Comparison of ENCODE assay signal across 18 mouse cellular contexts in the genomic region with DNA sequence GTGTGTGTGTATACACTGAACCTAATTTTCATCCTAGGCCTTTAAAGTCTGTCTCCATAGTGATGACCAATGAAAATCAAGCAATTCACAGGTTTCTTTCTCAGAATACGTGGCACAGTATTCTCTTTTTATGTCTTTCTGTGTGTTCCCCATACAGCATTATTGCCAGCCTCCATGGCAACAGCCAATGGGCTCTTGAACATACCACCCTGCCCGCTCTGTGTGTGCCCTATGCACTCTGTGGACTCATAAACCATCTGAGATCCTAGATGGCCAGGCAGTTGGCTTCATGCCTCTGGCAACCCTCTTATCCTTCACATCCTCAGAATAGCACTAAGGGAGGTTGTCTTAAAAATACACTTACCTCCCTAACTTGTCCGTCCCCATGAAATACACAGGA. TPM values are rescaled to one million over a fixed set of nuclear protein-coding genes. Genes with fewer than 3 reads are reported as not detected.
DNase-seq lines count a peak whose midpoint lies in the region; ATAC-seq and TF ChIP-seq lines count a peak whose summit lies in the region.
"Had no signal": no experiment of that assay in that cellular context is flagged by ENCODE, and none has a peak within 500 bp of the region (broad histone marks: within the 10 kb centered on the region; RNA-seq: fewer than 3 reads in every experiment).

No protein-coding gene starts in this region.

- ATAC-seq in forebrain, postnatal 0 days: peak; percentile 25; the same call in 1 of the 2 replicates
- ATAC-seq in forebrain, embryonic 16.5 days: no peak
- ATAC-seq in neural tube, embryonic 12.5 days (ENCODE audit: low FRiP score, low read depth): peak; percentile 74
- 0 out of 2 replicates have a peak, but pooled peaks have one; percentile 59 for ATAC-seq in neural tube, embryonic 13.5 days (ENCODE audit: low read depth)
- ATAC-seq in neural tube, embryonic 15.5 days (ENCODE audit: low FRiP score): 0 out of 2 replicates have a peak, but pooled peaks have one; percentile 35
- ATAC-seq: forebrain, embryonic 14.5 days had no signal

- H3K4me2 ChIP-seq in forebrain, postnatal 0 days (ENCODE audit: low read depth): no peak overlapping the region
- no peak overlapping the region for H3K4me2 ChIP-seq in forebrain, embryonic 16.5 days (ENCODE audit: low read length)
- no peak overlapping the region for H3K4me2 ChIP-seq in neural tube, embryonic 12.5 days (replicated peaks)
- no peak overlapping the region for H3K4me2 ChIP-seq in neural tube, embryonic 13.5 days
- H3K4me2 ChIP-seq in neural tube, embryonic 15.5 days: no peak overlapping the region
- H3K4me2 ChIP-seq: embryonic facial prominence, embryonic 12.5 days had no signal

- DNase-seq in forebrain, postnatal 0 days: no peak
- no peak for DNase-seq in kidney, postnatal 36 days
- DNase-seq in right cerebral cortex, postnatal 14 days: no peak
- DNase-seq: adrenal gland, adult 8-10 months; adrenal gland, postnatal 14 days; adrenal gland, postnatal 36 days; cerebellum, adult 11-12 months; cerebellum, adult 2 months; cerebellum, adult 9-10 months; cerebellum, postnatal 10 days; cerebellum, postnatal 25 days had no signal

- H3K9me3 ChIP-seq in forebrain, postnatal 0 days (ENCODE audit: low read length): no peaks in the 10 kb centered on the region
- H3K9me3 ChIP-seq in forebrain, embryonic 16.5 days (ENCODE audit: control insufficient read depth, low read length): no peaks in the 10 kb centered on the region
- no peaks in the 10 kb centered on the region for H3K9me3 ChIP-seq in neural tube, embryonic 12.5 days
- no peaks in the 10 kb centered on the region for H3K9me3 ChIP-seq in neural tube, embryonic 13.5 days
- H3K9me3 ChIP-seq in neural tube, embryonic 15.5 days (replicated peaks): no peaks in the 10 kb centered on the region
- H3K9me3 ChIP-seq: embryonic facial prominence, embryonic 10.5 days; embryonic facial prominence, embryonic 12.5 days had no signal

- no peaks in the 10 kb centered on the region for H3K36me3 ChIP-seq in forebrain, postnatal 0 days (ENCODE audit: insufficient read depth)
- no peaks in the 10 kb centered on the region for H3K36me3 ChIP-seq in forebrain, embryonic 16.5 days (ENCODE audit: control insufficient read depth, insufficient read depth)
- H3K36me3 ChIP-seq in neural tube, embryonic 12.5 days: no peaks in the 10 kb centered on the region
- H3K36me3 ChIP-seq in neural tube, embryonic 13.5 days: no peaks in the 10 kb centered on the region
- H3K36me3 ChIP-seq in neural tube, embryonic 15.5 days: no peaks in the 10 kb centered on the region
- H3K36me3 ChIP-seq: embryonic facial prominence, embryonic 10.5 days; embryonic facial prominence, embryonic 12.5 days had no signal

- H3K27ac ChIP-seq in forebrain, postnatal 0 days (ENCODE audit: low read depth, low read length): no peak overlapping the region
- no peak overlapping the region for H3K27ac ChIP-seq in forebrain, embryonic 16.5 days (ENCODE audit: low read length)
- no peak overlapping the region for H3K27ac ChIP-seq in neural tube, embryonic 12.5 days
- no peak overlapping the region for H3K27ac ChIP-seq in neural tube, embryonic 13.5 days (replicated peaks)
- no peak overlapping the region for H3K27ac ChIP-seq in neural tube, embryonic 15.5 days (replicated peaks)
- H3K27ac ChIP-seq: embryonic facial prominence, embryonic 10.5 days; embryonic facial prominence, embryonic 12.5 days had no signal

- no peak overlapping the region for H3K9ac ChIP-seq in forebrain, postnatal 0 days
- no peak overlapping the region for H3K9ac ChIP-seq in forebrain, embryonic 16.5 days (replicated peaks; ENCODE audit: low read depth, low read length)
- no peak overlapping the region for H3K9ac ChIP-seq in neural tube, embryonic 12.5 days
- no peak overlapping the region for H3K9ac ChIP-seq in neural tube, embryonic 13.5 days
- no peak overlapping the region for H3K9ac ChIP-seq in neural tube, embryonic 15.5 days (replicated peaks)
- H3K9ac ChIP-seq: embryonic facial prominence, embryonic 12.5 days had no signal

- TF ChIP-seq CTCF in forebrain, postnatal 0 days (IDR thresholded peaks at IDR 0.05; ENCODE audit: low read depth): no peak

- WGBS in forebrain, postnatal 0 days: 66% methylated on average over 3 of the region's 3 CpGs
- WGBS in forebrain, embryonic 16.5 days: 69% methylated on average over 3 of the region's 3 CpGs
- 60% methylated on average over 3 of the region's 3 CpGs for WGBS in neural tube, embryonic 12.5 days
- 52% methylated on average over 3 of the region's 3 CpGs for WGBS in neural tube, embryonic 13.5 days
- WGBS in neural tube, embryonic 15.5 days: 42% methylated on average over 3 of the region's 3 CpGs

- H3K4me1 ChIP-seq in forebrain, postnatal 0 days (ENCODE audit: insufficient read depth): no peaks in the 10 kb centered on the region
- H3K4me1 ChIP-seq in forebrain, embryonic 16.5 days (replicated peaks; ENCODE audit: control insufficient read depth, insufficient read depth, low read length): no peaks in the 10 kb centered on the region
- no peaks in the 10 kb centered on the region for H3K4me1 ChIP-seq in neural tube, embryonic 12.5 days
- no peaks in the 10 kb centered on the region for H3K4me1 ChIP-seq in neural tube, embryonic 13.5 days (replicated peaks)
- H3K4me1 ChIP-seq in neural tube, embryonic 15.5 days: no peaks in the 10 kb centered on the region
- H3K4me1 ChIP-seq: embryonic facial prominence, embryonic 10.5 days; embryonic facial prominence, embryonic 12.5 days had no signal

- H3K4me3 ChIP-seq in forebrain, postnatal 0 days (ENCODE audit: low read depth, low read length): no peak overlapping the region
- H3K4me3 ChIP-seq in forebrain, embryonic 16.5 days (replicated peaks; ENCODE audit: low read length): no peak overlapping the region
- H3K4me3 ChIP-seq in neural tube, embryonic 12.5 days: no peak overlapping the region
- H3K4me3 ChIP-seq in neural tube, embryonic 13.5 days: no peak overlapping the region
- H3K4me3 ChIP-seq in neural tube, embryonic 15.5 days (replicated peaks): no peak overlapping the region
- H3K4me3 ChIP-seq: embryonic facial prominence, embryonic 10.5 days; embryonic facial prominence, embryonic 12.5 days had no signal

- no peaks in the 10 kb centered on the region for H3K27me3 ChIP-seq in forebrain, postnatal 0 days (ENCODE audit: insufficient read depth, low read length)
- H3K27me3 ChIP-seq in forebrain, embryonic 16.5 days (replicated peaks; ENCODE audit: control insufficient read depth, insufficient read depth, low read length): no peaks in the 10 kb centered on the region
- H3K27me3 ChIP-seq in neural tube, embryonic 12.5 days (replicated peaks): no peaks in the 10 kb centered on the region
- no peaks in the 10 kb centered on the region for H3K27me3 ChIP-seq in neural tube, embryonic 13.5 days
- no peaks in the 10 kb centered on the region for H3K27me3 ChIP-seq in neural tube, embryonic 15.5 days (replicated peaks)
- H3K27me3 ChIP-seq: embryonic facial prominence, embryonic 12.5 days had no signal

RNA-seq across cellular contexts. Expression of gene Bmt2, which starts 37.1 kb away (rescaled TPM):
- 37.2 and 38.9 TPM in 2 replicates for total RNA-seq in forebrain, postnatal 0 days (2014; rRNA removed)
- 7.0 and 11.8 TPM in 2 replicates for polyA plus RNA-seq in forebrain, postnatal 0 days (2015; fragmentation: Nextera tagmentation; extraction: Ambion mirVana)
- 30.8 and 33.0 TPM in 2 replicates for polyA plus RNA-seq in forebrain, embryonic 16.5 days (2015; fragmentation: Nextera tagmentation; extraction: Ambion mirVana)
- polyA plus RNA-seq in neural tube, embryonic 12.5 days (2016; fragmentation: Nextera tagmentation; extraction: Ambion mirVana): 22.3 and 22.6 TPM in 2 replicates
- 21.7 and 24.1 TPM in 2 replicates for polyA plus RNA-seq in neural tube, embryonic 13.5 days (2015; fragmentation: Nextera tagmentation; extraction: Ambion mirVana)
- 20.6 and 21.2 TPM in 2 replicates for polyA plus RNA-seq in neural tube, embryonic 15.5 days (2015; fragmentation: Nextera tagmentation; extraction: Ambion mirVana)
